Mouse (Mus musculus) cortical plate, adult 2 months (tissue): ENCODE measurements around the gene Pkd1l1. TPM values are rescaled to one million over a fixed set of nuclear protein-coding genes. Genes with fewer than 3 reads are reported as not detected.

Experiments
- H3K27ac ChIP-seq: fragments of 200-500 bp; 2 replicates; pipeline ENCODE4 v1.5.1; 2012; ENCODE audit warnings: low read length, control low read depth, inconsistent platforms; ENCODE audit not compliant: insufficient read depth
- H3K4me1 ChIP-seq: fragments of 200-500 bp; 2 replicates; pipeline ENCODE4 v1.6.1; 2011; ENCODE audit warnings: low read length; ENCODE audit not compliant: control insufficient read depth, insufficient read depth
- H3K4me3 ChIP-seq: fragments of 200-500 bp; 2 replicates; pipeline ENCODE4 v1.5.1; 2011; ENCODE audit warnings: mild to moderate bottlenecking, low read length, control low read depth; ENCODE audit not compliant: insufficient read depth
- CTCF ChIP-seq: fragments of 200-500 bp; IDR thresholded peaks from 2 replicates; pipeline ENCODE4 v1.5.1; 2011; ENCODE audit warnings: mild to moderate bottlenecking, control low read depth, low read length; ENCODE audit not compliant: insufficient read depth; ENCODE audit errors: extremely low read depth
- POLR2A ChIP-seq: fragments of 200-500 bp; IDR thresholded peaks from 2 replicates; pipeline ENCODE4 v1.6.1; 2011; ENCODE audit warnings: mild to moderate bottlenecking, low read length, control low read depth; ENCODE audit not compliant: insufficient read depth; ENCODE audit errors: extremely low read depth
- polyA plus RNA-seq: library from polyadenylated mRNA; depleted of rRNA; stranded (reverse); fragments of >200 nt; gene quantifications from 2 replicates; pipeline ENCODE4 v1.2.3, GENCODE M21; 2012; rRNA removed

The Pkd1l1 gene
- 0.06 TPM in 2 replicates for polyA plus RNA-seq

- no peak within 1 kb of the TSS for H3K27ac ChIP-seq
- TF ChIP-seq POLR2A: no peak
- no peak for TF ChIP-seq CTCF
- H3K4me1 ChIP-seq: no peaks in the 10 kb centered on the region
- H3K4me3 ChIP-seq: no peak within 1 kb of the TSS
These were observed at the start of gene Pkd1l1 for GRCm38 (mm10) chr11:8973166-8973565. Pkd1l1 (minus strand) TSS chr11:8973266.

GRCm38 (mm10) chr11:9020207-9020606 lies 47.1 kb upstream of the Pkd1l1 start:
- no peak for TF ChIP-seq POLR2A
- H3K4me3 ChIP-seq: no peak overlapping the region
- no peak overlapping the region for H3K27ac ChIP-seq
- H3K4me1 ChIP-seq: no peaks in the 10 kb centered on the region

- TF ChIP-seq CTCF (no peak), POLR2A (no peak)
- H3K4me3 ChIP-seq: no peak overlapping the region
- no peaks in the 10 kb centered on the region for H3K4me1 ChIP-seq
- H3K27ac ChIP-seq: no peak overlapping the region
These were observed 45.6 kb upstream of the Pkd1l1 start for GRCm38 (mm10) chr11:9018491-9019267.

- H3K4me1 ChIP-seq: no peaks in the 10 kb centered on the region
- no peak overlapping the region for H3K27ac ChIP-seq
- TF ChIP-seq POLR2A: no peak
- H3K4me3 ChIP-seq: no peak overlapping the region
These were observed 41.7 kb upstream of the Pkd1l1 start for GRCm38 (mm10) chr11:9014740-9015139.

- no peak for TF ChIP-seq POLR2A
- no peak for TF ChIP-seq CTCF
- Histone ChIP-seq H3K4me1 (no peaks in the 10 kb centered on the region), H3K4me3 (peak overlapping the region; percentile 85), H3K27ac (no peak overlapping the region)
These were observed 38.3 kb upstream of the Pkd1l1 start for GRCm38 (mm10) chr11:9011348-9011747.

- peak; percentile 66 for TF ChIP-seq POLR2A
- TF ChIP-seq CTCF: no peak
- Histone ChIP-seq H3K27ac (peak within 1 kb of the TSS; percentile 52; the same call in 1 of the 2 replicates), H3K4me1 (no peaks in the 10 kb centered on the region), H3K4me3 (peak within 1 kb of the TSS; percentile 85)
These were observed 37.8 kb upstream of the Pkd1l1 start, which contains the start of gene Hus1 for GRCm38 (mm10) chr11:9010853-9011339. Hus1 (minus strand) TSS chr11:9011191.

- Histone ChIP-seq H3K4me3 (peak overlapping the region; percentile 85), H3K27ac (peak overlapping the region; percentile 52; the same call in 1 of the 2 replicates), H3K4me1 (no peaks in the 10 kb centered on the region)
- no peak for TF ChIP-seq CTCF
These were observed 37.4 kb upstream of the Pkd1l1 start for GRCm38 (mm10) chr11:9010416-9010815.

- TF ChIP-seq POLR2A (no peak), CTCF (no peak)
- H3K27ac ChIP-seq: no peak overlapping the region
- H3K4me3 ChIP-seq: no peak overlapping the region
- no peaks in the 10 kb centered on the region for H3K4me1 ChIP-seq
These were observed 35.7 kb upstream of the Pkd1l1 start for GRCm38 (mm10) chr11:9008761-9009160.

- no peak overlapping the region for H3K27ac ChIP-seq
- H3K4me1 ChIP-seq: no peaks in the 10 kb centered on the region
- H3K4me3 ChIP-seq: no peak overlapping the region
- TF ChIP-seq CTCF (peak; percentile 31; the same call in 1 of the 2 replicates), POLR2A (no peak)
These were observed 15.0 kb upstream of the Pkd1l1 start for GRCm38 (mm10) chr11:8988084-8988483.

- no peak overlapping the region for H3K4me3 ChIP-seq
- H3K4me1 ChIP-seq: no peaks in the 10 kb centered on the region
- TF ChIP-seq CTCF (no peak), POLR2A (no peak)
- H3K27ac ChIP-seq: no peak overlapping the region
These were observed 13.0 kb upstream of the Pkd1l1 start for GRCm38 (mm10) chr11:8986058-8986457.
